Mouse (Mus musculus) G1E (cell line): ENCODE measurements around the gene Acaa1a.

Source experiments
- CTCF ChIP-seq: IDR thresholded peaks from 2 replicates; pipeline ENCODE4 v1.5.1; 2012; ENCODE audit warnings: low read depth, low read length, inconsistent platforms, mixed read lengths
- GATA1 ChIP-seq: IDR thresholded peaks from 2 replicates; pipeline ENCODE4 v1.6.1; 2012; ENCODE audit warnings: borderline replicate concordance, low read length, inconsistent platforms, mixed read lengths
- GATA2 ChIP-seq: IDR thresholded peaks from 2 replicates; pipeline ENCODE4 v1.6.1; 2012; ENCODE audit warnings: low read depth, low read length, inconsistent platforms, borderline replicate concordance
- POLR2AphosphoS5 ChIP-seq: IDR thresholded peaks from 2 replicates; pipeline ENCODE4 v1.6.1; 2012; ENCODE audit warnings: low read depth, low read length, inconsistent platforms; ENCODE audit not compliant: insufficient replicate concordance
- TAL1 ChIP-seq: conservative IDR thresholded peaks from 2 replicates; pipeline ENCODE4 v1.6.1; 2012; ENCODE audit warnings: low read depth, low read length, inconsistent platforms, mixed read lengths

- no peak for TF ChIP-seq POLR2AphosphoS5
- TF ChIP-seq CTCF, result no peak
- no peak for TF ChIP-seq TAL1
- TF ChIP-seq GATA2, result no peak
- TF ChIP-seq GATA1, result no peak
These were observed 11.1 kb downstream of the Acaa1a start for GRCm38 (mm10) chr9:119350531-119350930.
